Mouse (Mus musculus): Measurements from ENCODE around the gene Cd81. TPM values are rescaled to one million over a fixed set of nuclear protein-coding genes. Genes with fewer than 3 reads are reported as not detected.
A peak's percentile ranks its signal among the peaks of the same experiment; 100 is the strongest.

Gene Cd81
- total RNA-seq, 2 experiments from 2014 or later = 344 to 359 TPM

DNA sequence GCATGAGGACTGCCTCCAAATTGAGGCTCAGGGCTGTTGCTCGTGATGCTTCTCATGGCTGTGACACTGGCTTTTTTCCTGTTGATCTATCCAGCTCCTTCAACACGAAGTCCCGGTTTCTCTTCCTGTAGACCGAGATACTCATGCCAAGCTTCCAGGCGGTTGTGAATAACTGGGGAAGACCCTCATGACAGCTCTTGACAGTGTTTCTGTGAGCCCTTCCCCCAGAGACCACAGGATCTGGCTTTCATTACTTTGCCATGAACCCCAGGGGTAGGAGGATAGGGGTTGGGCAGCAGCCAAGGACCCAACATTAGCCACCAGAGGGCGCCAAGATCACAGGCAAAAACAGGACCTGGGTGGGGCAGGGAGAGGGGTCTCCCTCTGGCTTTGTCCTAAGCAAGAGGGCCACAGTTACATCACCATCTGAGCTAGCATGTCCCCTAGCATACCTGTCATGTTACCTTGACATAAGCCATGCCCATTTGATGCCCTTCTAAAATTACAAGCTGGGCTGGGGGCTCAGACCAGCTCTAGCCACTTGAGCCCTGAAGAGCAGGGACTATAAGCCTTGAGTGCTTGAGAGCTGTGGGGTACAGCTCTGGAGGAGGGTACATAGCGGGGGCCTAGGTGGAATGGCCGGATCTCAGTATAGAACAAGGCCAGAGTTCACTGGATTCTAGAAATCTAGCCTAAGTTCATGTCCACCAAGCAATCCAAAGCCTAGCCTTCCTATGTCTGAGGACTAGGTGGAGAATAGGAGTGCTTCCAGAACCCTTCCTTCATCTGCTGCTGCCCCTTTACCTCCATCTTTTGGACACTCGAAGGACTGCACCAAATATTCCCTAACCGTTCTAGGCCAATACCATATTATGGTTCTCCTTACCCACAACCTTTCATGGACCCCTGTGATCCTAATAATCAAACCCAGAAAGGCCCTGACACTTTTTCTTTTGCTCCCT lies 42.3 kb downstream of the Cd81 start, which contains the start of gene Trpm5:
TSS of gene Trpm5 (minus strand) at position 51 of the 962 bp plus-strand sequence.
- intact Hi-C loops (cut with DNase I) = no loop called here

DNA sequence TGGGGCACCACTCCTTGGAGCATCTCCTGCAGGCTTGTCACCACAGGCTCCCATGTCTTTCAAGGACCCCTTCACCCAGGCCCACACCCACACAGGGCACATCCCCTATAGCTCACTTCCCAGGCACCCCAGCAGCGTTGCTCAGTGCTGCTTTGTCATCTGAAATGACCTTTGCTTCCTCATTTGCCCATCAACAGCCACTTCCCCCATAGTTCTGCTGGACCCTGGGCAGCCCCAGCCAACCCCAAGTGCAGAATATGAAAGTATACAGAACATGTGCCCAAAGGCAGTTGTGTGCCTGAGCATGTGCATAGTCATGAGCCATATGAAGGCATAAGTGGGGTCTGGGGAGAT lies 43.0 kb downstream of the Cd81 start:
- DNase-seq (ENCODE audit: extremely low spot score in 1 of 2, low spot score in 2 of 2) = no peak
- intact Hi-C loops (cut with DNase I) = no loop called here

More for the DNA sequence above, 42.3 kb downstream of the Cd81 start, which contains the start of gene Trpm5:
- DNase-seq (ENCODE audit: extremely low spot score in 1 of 2, low spot score in 2 of 2) = peak in 1 of 2 experiments; percentile 72

DNA sequence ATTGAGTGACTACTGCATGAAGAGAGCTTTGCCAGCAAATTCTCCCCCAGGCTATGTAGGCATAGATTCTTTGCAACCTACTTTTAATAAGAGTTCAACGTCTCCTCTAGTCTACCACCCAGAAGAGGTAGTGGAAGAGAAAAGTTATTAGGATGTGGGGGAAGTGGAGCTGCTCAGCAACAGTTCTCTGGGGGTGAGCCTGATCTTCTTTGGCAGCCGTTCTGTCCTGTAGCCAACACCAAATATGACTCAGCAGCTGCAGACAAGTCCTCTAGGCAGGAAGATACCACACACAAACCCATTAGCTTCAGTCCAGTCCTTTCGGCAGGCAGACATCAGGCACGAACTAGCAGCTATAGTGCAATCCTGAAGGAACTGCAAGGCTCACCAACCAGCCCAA lies 48.2 kb downstream of the Cd81 start:
- DNase-seq (ENCODE audit: extremely low spot score in 1 of 2, low spot score in 2 of 2) = no peak
- intact Hi-C loops (cut with DNase I) = no loop called here

DNA sequence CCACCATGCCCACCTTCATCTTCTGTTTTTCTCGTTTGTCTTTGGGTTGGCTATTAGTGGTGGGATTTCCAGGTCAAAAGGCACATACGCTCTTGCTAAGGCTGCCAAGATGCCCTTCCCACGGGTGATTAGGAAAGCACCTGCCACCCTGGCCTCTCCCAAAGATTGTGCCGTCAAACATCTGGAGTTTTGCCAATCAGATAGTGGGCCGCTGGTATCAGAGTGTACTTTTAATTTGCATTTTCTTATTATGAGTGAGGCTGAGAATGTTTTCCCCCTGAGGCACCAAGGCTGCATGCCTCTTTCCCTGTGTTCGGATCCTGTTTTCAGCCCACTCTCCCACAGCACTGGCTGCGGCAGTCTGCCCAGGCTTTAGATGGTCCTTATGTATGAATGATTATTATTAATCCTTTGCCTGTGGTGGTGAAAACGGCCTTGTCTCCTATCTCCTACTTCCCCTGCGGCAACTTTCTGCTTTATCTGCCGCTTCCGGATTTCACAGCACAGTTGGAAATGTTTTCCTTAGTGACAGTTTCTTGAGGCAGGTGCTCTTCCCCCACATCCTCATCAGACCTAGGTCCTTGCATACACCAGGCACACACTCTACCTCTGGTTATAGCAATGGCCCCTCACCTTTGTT lies 52.8 kb downstream of the Cd81 start:
- intact Hi-C loops (cut with DNase I) = no loop called here
- no peak for DNase-seq (ENCODE audit: extremely low spot score in 1 of 2, low spot score in 2 of 2)

DNA sequence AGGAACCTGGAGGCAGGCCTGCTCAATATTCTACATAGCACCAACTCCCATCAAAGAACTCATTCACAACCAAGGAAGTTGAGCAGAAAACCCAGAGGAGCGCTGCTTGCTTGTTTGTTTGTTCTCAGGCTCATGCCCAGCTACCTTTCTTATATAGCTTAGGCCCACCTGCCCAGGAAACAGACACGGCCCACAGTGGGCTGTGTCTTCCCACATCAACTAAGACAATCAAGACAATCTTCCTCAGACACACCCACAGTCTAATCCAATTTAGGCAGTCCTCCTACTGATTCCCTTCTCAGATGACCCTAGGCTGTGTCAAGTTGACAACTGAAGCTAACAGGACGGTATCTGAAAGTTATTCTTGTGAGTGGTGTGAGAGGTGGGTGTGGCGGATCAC lies 53.5 kb downstream of the Cd81 start, which contains the start of gene Kcnq1:
TSS of gene Kcnq1 (plus strand) at position 301 of the 400 bp plus-strand sequence.
- intact Hi-C loops (cut with DNase I) = no loop called here
- DNase-seq (ENCODE audit: extremely low spot score in 1 of 2, low spot score in 2 of 2) = no peak

DNA sequence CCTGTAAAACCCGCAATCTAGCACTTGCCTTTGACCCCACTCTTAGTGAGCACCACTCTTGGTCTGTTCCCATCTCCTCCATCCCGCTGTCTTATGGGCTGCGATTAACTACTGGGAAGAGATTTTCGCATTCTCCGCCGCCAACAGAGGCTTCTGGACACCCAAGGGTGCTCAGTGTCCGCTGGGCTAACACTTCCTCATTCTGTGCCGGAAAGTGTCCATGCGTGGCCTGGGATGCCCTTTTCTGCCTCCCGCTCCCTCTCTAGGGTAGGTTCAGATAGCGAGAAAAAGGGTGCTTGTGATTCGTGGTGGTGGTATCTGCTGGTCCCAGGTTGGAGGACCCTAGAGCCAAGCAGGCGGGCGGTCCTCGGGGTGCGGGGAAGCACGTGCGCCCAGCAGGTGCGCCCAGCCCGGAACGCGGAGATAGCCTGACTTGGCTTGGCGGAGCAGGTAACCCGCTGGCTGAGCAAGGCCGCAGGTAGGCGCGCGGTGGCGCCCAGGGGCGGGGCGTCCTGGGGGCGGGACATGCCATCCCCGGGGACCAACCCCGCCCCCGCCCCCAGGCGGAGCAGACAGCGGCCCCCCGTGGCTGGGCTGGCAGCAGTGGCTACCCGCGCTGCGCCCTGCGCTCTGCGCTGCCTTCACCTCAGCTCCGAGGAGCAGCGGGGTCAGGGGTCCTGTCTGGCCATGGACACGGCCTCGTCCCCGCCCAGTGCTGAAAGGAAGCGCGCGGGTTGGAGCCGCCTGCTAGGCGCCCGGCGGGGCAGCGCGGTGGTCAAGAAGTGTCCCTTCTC lies 54.3 kb downstream of the Cd81 start:
- DNase-seq (ENCODE audit: extremely low spot score in 1 of 2, low spot score in 2 of 2) = peak in 1 of 2 experiments; percentile 57

DNA sequence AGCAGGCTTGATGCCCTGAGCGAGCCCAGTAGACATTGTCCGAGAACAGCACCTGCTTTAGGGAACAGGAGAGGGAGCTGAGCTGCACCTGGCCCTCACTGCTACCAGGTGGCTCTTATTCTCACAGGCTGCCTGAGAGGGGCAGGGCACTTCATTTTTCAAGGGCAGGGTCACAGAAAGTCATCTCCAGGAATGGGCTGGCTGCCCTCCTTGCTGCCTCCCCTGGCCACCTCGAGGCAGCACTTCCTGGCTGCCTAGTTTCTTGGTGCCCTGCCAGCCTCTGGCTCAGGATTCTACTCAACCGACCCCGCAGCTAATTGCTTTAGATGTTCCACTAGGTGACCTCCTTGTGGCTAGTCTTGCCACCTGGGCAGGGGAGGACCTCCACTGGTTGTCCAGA lies 55.7 kb downstream of the Cd81 start:
- peak in 1 of 2 experiments; percentile 63 for DNase-seq (ENCODE audit: extremely low spot score in 1 of 2, low spot score in 2 of 2)
- intact Hi-C loops (cut with DNase I) = no loop called here

More for the DNA sequence above, 54.3 kb downstream of the Cd81 start:
- intact Hi-C loops (cut with DNase I) = no loop called here

DNA sequence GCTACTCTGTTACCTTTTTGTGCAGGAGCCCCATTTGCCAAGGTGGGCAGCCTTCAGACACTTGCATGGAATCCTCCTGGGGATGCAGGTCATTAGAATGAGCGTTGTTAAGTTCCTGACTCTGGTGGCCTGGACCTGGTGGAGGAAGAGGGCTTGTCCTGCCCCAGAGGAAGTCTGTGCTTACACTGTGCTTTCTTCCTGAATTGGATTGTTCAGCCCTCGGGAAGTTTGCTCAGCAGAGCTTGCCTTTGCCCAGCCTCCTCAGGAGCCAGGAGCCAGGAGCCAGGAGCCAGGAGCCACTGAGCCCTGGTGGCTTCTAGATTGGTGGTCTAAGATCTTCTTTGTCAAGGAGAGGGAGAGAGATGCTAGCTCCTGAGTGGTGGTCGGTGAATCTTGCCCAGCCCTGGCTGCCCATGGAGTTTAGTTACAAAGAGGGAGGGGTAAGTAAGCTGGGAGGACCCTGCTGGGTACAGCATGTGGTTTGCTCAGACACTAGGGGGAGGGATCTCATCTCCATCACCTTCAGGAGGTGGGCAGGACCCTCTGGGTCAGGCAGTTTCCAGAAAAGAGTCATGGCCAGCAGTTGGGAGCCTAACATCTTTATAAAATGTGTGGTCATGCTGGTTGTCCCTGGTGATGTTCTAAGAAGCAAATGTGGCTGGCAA lies 56.6 kb downstream of the Cd81 start:
- DNase-seq (ENCODE audit: extremely low spot score in 1 of 2, low spot score in 2 of 2) = peak in 1 of 2 experiments; percentile 42
- intact Hi-C loops (cut with DNase I) = no loop called here

DNA sequence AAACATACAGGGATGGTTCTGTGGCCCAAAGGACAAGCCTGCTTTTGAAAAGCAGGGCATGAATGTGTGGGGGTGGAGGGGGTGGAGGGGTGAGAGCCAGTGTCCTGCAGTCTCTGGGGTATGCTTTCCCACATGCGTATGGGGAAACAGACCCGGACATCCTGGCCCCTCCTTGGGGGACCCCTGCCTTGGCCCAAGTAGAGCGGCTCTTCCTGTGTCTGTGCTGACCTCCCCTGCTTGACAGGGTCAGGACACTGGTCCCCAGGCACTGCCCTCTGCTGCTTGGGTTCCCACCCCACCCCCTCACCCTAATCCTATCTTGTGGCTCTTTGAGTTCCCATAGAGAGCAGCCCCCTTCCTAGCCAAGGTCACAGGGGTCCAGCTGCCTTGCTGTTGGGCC lies 57.2 kb downstream of the Cd81 start:
- intact Hi-C loops (cut with DNase I) = no loop called here
- DNase-seq (ENCODE audit: extremely low spot score in 1 of 2, low spot score in 2 of 2) = no peak

DNA sequence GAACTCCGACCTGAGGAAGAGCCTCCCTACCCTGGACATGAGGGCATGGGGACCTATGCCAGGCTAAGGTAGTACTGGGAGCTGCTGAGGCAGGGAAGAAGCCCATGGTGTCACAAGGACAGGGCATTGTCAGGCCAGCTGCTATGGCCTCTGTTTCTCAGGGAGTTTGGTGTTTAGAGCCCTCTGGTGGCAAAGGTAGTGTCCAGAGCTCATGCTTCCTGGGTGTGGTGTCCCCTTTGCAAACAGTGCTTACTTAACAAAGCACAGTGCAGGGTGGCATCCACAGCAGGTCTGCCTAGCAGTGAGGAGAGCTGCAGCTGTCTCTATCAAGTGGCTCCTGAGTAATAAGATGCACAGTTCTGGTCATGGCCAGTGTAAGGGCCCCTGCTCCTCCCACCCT lies 58.3 kb downstream of the Cd81 start:
- intact Hi-C loops (cut with DNase I) = no loop called here
- no peak for DNase-seq (ENCODE audit: extremely low spot score in 1 of 2, low spot score in 2 of 2)

DNA sequence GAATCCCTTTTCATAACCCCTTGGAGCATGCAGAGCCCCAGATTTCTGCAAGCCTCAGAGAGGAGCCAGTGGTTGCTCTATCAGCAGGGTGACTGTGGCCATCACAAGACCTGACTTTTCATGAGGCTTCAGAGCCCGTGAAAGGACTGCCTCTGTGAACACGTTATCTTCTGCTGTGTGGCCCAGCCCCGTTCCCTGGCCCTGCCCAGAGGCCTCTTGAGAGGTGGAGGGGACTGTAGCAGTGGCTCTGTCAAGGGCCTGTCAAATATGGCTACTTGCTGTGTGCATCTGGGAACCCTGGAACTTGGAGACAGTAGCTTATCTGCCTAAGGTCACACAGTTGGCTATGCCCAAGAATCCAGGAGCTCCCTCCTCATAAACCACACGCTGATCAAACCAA lies 59.2 kb downstream of the Cd81 start:
- DNase-seq (ENCODE audit: extremely low spot score in 1 of 2, low spot score in 2 of 2) = no peak
- intact Hi-C loops (cut with DNase I) = no loop called here

DNA sequence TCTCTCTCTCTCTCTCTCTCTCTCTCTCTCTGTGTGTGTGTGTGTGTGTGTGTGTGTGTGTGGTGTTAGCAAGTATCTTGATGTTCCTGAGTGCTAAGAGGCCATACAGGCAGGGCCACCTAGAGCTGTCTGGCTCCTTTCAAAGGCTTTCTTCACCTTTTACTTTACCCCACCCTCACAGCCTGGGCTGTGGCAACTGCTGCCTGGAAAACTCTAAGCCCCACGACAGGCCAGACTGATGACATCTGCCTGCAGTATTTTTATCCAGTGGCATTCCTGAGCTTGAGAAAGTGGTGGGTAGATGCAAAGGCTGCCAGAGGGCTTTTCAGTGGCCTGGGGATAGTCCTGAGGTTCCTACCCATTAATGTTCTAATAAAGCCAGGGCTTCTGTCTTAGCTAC lies 59.9 kb downstream of the Cd81 start:
- intact Hi-C loops (cut with DNase I) = no loop called here
- DNase-seq (ENCODE audit: extremely low spot score in 1 of 2, low spot score in 2 of 2) = no peak

DNA sequence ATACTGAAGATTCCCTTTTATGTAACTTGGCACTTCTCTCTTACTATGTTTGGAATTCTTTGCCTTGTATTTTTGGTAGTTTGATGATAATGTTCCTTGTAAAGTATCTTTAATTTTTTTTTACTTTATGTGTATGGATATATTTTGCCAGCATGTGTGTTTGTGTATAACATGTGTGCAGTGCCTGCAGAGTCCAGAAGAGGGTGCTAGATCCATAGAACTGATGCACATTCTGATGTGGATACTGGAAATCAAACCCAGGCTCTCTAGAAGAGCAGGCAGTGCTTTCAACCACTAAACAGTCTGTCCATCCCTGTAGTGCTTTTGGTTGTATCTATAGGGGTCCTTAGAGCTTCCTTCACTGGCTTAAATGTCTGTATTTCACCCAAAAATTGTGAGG lies 62.2 kb downstream of the Cd81 start:
- no peak for DNase-seq (ENCODE audit: extremely low spot score in 1 of 2, low spot score in 2 of 2)
- intact Hi-C loops (cut with DNase I) = no loop called here

DNA sequence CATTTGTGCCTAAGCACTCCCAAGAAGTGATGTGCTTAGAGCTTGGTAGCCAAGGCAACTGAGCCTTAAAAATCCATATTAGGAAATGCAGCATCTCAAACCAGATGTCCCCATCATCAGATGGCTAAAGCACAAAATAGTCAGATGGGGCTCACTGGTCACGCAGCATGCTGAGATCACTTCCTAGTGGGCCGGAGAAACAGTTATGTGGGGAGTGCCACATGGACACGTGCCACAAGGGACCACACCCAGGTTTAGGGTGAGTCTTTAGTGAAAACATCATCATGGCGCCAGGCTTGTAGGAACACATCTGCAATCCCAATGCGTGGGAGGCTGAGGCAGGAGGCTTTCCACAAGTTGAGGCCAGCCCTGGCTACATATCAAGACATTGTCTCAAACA lies 64.0 kb downstream of the Cd81 start:
- intact Hi-C loops (cut with DNase I) = no loop called here
- no peak for DNase-seq (ENCODE audit: extremely low spot score in 1 of 2, low spot score in 2 of 2)

Other genes starting within 250 kb of the Cd81 start
- 1 to 10 TPM; 1.5 to 1.8 TPM for gene Th, start 121.6 kb upstream of the Cd81 start, total RNA-seq (2021)
- gene Ascl2, start 83.5 kb upstream of the Cd81 start, total RNA-seq (2021) = under 1 TPM; 0.43 to 0.58 TPM
- gene Tspan32, start 47.7 kb upstream of the Cd81 start, total RNA-seq (2021) = under 1 TPM; 0.26 to 0.32 TPM
- gene Tssc4, start 16.5 kb downstream of the Cd81 start, total RNA-seq (2021) = 10 to 100 TPM; 43.9 to 45.2 TPM
- under 1 TPM; 0.21 to 0.26 TPM for gene Trpm5, start 41.9 kb downstream of the Cd81 start, total RNA-seq (2021)
- gene Kcnq1, start 53.6 kb downstream of the Cd81 start, total RNA-seq (2021) = 1 to 10 TPM; 1.4 to 2.1 TPM